Comparison of ENCODE assay signal across 23 mouse cellular contexts in the genomic region with DNA sequence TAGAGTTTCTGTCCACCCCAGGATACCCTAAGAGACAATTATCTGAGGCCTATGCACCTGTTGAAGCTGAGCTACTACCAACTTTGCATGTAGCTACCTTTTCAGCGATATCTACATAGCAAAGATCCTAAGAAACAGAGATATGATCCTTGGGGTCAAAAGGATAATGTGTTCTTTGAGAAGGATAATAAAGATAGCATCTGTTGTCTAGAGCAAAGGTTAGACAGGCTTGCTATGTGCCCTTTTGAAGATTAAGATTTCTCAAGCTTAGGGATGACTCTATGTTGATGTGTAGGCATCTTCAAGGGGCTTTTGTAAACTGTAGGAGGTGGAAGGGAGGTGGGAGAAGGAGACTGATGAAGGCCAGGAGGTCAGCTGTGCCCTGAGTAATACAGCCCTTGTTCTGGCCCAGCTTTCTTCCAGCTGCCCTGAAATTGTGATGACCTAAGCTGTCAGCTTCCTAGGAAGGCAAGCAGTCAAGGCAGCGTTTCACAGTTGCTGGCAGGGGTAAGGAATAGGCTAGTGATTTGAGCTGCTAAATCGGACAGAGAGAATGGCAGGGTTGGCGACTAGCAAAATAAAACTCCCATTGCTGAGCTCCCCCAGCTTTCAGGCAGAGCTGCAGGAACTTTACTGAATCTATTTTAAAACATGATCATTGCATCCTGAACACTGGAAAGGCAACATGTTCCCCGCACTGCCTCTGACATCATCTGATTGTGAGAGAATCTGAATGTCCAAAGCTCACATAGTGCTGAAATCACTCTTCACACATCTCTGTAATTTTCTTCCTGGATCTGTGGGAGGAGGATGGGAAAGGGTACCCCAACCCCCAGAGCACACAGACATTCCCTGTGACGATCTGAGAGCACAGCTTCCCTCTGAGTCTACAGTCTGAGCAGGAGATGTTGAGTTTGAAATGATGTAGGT. TPM values are rescaled to one million over a fixed set of nuclear protein-coding genes. Genes with fewer than 3 reads are reported as not detected.
DNase-seq lines count a peak whose midpoint lies in the region; ATAC-seq and TF ChIP-seq lines count a peak whose summit lies in the region.
"Had no signal": no experiment of that assay in that cellular context is flagged by ENCODE, and none has a peak within 500 bp of the region (broad histone marks: within the 10 kb centered on the region; RNA-seq: fewer than 3 reads in every experiment).

No protein-coding gene starts in this region.

- H3K4me2 ChIP-seq in intestine, postnatal 0 days (replicated peaks; ENCODE audit: low read depth): no peak overlapping the region
- H3K4me2 ChIP-seq: embryonic facial prominence, embryonic 15.5 days; liver, embryonic 13.5 days; midbrain, embryonic 13.5 days; stomach, embryonic 15.5 days had no signal

- DNase-seq in gastrocnemius, adult 2 months: peak; percentile 55
- no peak for DNase-seq in gastrocnemius, postnatal 36 days
- peak; percentile 28 to 51 for DNase-seq in left cerebral cortex, adult 18-20 months (ENCODE audit: low spot score in 2 of 2)
- no peak for DNase-seq in left cerebral cortex, postnatal 10 days (ENCODE audit: extremely low spot score in 1 of 2, low spot score in 2 of 2)
- peak; percentile 77 for DNase-seq in brain, adult 2 months (ENCODE audit: low read depth, low spot score)
- no peak for DNase-seq in thymus, postnatal 36 days
- DNase-seq: adrenal gland, postnatal 25 days; cerebellum, adult 9-10 months; kidney, adult 11 months; kidney, postnatal 4 days; liver, embryonic 13.5 days; lung, adult 2 months; lung, postnatal 14 days; thymus, adult 18-20 months had no signal

- H3K9me3 ChIP-seq in intestine, postnatal 0 days (ENCODE audit: control insufficient read depth): no peaks in the 10 kb centered on the region
- H3K9me3 ChIP-seq: embryonic facial prominence, embryonic 15.5 days; heart, embryonic 10.5 days; hindbrain, embryonic 10.5 days; liver, embryonic 13.5 days; midbrain, embryonic 13.5 days; stomach, embryonic 15.5 days had no signal

- H3K4me3 ChIP-seq in gastrocnemius, adult 2 months: peak overlapping the region; percentile 3; the same call in 1 of the 2 replicates
- H3K4me3 ChIP-seq in intestine, postnatal 0 days (ENCODE audit: low read depth, low read length): no peak overlapping the region
- H3K4me3 ChIP-seq: embryonic facial prominence, embryonic 15.5 days; heart, embryonic 10.5 days; hindbrain, embryonic 10.5 days; liver, embryonic 13.5 days; midbrain, embryonic 13.5 days; stomach, embryonic 15.5 days had no signal

- intact Hi-C loops in gastrocnemius, adult 2 months (cut with DNase I): no loop called here
- intact Hi-C loops in gastrocnemius, postnatal 36 days (cut with DNase I): no loop called here
- intact Hi-C loops in left cerebral cortex, postnatal 10 days (cut with DNase I): no loop called here

- no peaks in the 10 kb centered on the region for H3K27me3 ChIP-seq in intestine, postnatal 0 days (replicated peaks; ENCODE audit: control insufficient read depth, insufficient read depth, low read length)
- H3K27me3 ChIP-seq: embryonic facial prominence, embryonic 15.5 days; liver, embryonic 13.5 days; midbrain, embryonic 13.5 days; stomach, embryonic 15.5 days had no signal

- H3K9ac ChIP-seq in intestine, postnatal 0 days (ENCODE audit: low read depth, low read length): no peak overlapping the region
- H3K9ac ChIP-seq: embryonic facial prominence, embryonic 15.5 days; liver, embryonic 13.5 days; midbrain, embryonic 13.5 days; stomach, embryonic 15.5 days had no signal

- no peaks in the 10 kb centered on the region for H3K4me1 ChIP-seq in intestine, postnatal 0 days (replicated peaks; ENCODE audit: control insufficient read depth, insufficient read depth, low read length)
- H3K4me1 ChIP-seq: embryonic facial prominence, embryonic 15.5 days; heart, embryonic 10.5 days; liver, embryonic 13.5 days; midbrain, embryonic 13.5 days; stomach, embryonic 15.5 days had no signal

- peak overlapping the region; percentile 50 for H3K27ac ChIP-seq in gastrocnemius, adult 2 months
- peak overlapping the region; percentile 50; the same call in 1 of the 2 replicates for H3K27ac ChIP-seq in intestine, postnatal 0 days (ENCODE audit: low read depth, low read length)
- H3K27ac ChIP-seq: embryonic facial prominence, embryonic 15.5 days; heart, embryonic 10.5 days; hindbrain, embryonic 10.5 days; liver, embryonic 13.5 days; midbrain, embryonic 13.5 days; stomach, embryonic 15.5 days had no signal

- no peak for TF ChIP-seq CTCF in gastrocnemius, adult 2 months (IDR thresholded peaks at IDR 0.05)
- no peak for TF ChIP-seq CTCF in intestine, postnatal 0 days (IDR thresholded peaks at IDR 0.05; ENCODE audit: low read depth)

- no peaks in the 10 kb centered on the region for H3K36me3 ChIP-seq in intestine, postnatal 0 days (ENCODE audit: control insufficient read depth, insufficient read depth)
- H3K36me3 ChIP-seq: embryonic facial prominence, embryonic 15.5 days; heart, embryonic 10.5 days; hindbrain, embryonic 10.5 days; liver, embryonic 13.5 days; midbrain, embryonic 13.5 days; stomach, embryonic 15.5 days had no signal

- WGBS in intestine, postnatal 0 days: 45% methylated on average over 6 of the region's 6 CpGs

- ATAC-seq in intestine, postnatal 0 days: peak; percentile 79; the same call in 1 of the 2 replicates
- ATAC-seq: CD4-positive, CD25-positive, alpha-beta regulatory T cell, adult 4 months; forebrain, embryonic 14.5 days; hindbrain, embryonic 16.5 days; midbrain, embryonic 13.5 days had no signal

RNA-seq across cellular contexts. Expression of a gene that starts 7.2 kb away (rescaled TPM):
- total RNA-seq in gastrocnemius, adult 2 months (2021): under 1 TPM; 0.28 to 0.47 TPM
- under 1 TPM in 1 of 2 experiments, not detected in 1; 0.52 TPM for total RNA-seq in gastrocnemius, postnatal 36 days (2021)
- 10 to 100 TPM; 27.4 to 35.5 TPM for total RNA-seq in left cerebral cortex, adult 18-20 months (2021)
- total RNA-seq in left cerebral cortex, postnatal 10 days (2021): 10 to 100 TPM; 39.1 to 41.7 TPM
- 0.78 and 1.1 TPM in 2 replicates for polyA plus RNA-seq in intestine, postnatal 0 days (2015; fragmentation: Nextera tagmentation; extraction: Ambion mirVana)
- total RNA-seq: adrenal gland, postnatal 25 days had no signal
- polyA plus RNA-seq: CD4-positive, CD25-positive, alpha-beta regulatory T cell, adult 4 months; liver, embryonic 13.5 days had no signal

RNA-seq across cellular contexts. Expression of a gene that starts 20.1 kb away (rescaled TPM):
- 10 to 100 TPM; 13.0 to 24.0 TPM for total RNA-seq in gastrocnemius, adult 2 months (2021)
- 10 to 100 TPM; 12.6 to 17.4 TPM for total RNA-seq in gastrocnemius, postnatal 36 days (2021)
- 10 to 100 TPM; 11.4 to 20.3 TPM for total RNA-seq in left cerebral cortex, adult 18-20 months (2021)
- total RNA-seq in left cerebral cortex, postnatal 10 days (2021): 1 to 10 TPM; 9.3 TPM
- polyA plus RNA-seq in intestine, postnatal 0 days (2015; fragmentation: Nextera tagmentation; extraction: Ambion mirVana): 18.1 and 18.3 TPM in 2 replicates

RNA-seq across cellular contexts. Expression of a gene that starts 55.4 kb away (rescaled TPM):
- 10 to 100 TPM; 12.6 to 16.5 TPM for total RNA-seq in gastrocnemius, adult 2 months (2021)
- 10 to 100 TPM; 16.7 to 20.5 TPM for total RNA-seq in gastrocnemius, postnatal 36 days (2021)
- 1 to 10 TPM; 4.6 to 5.3 TPM for total RNA-seq in left cerebral cortex, adult 18-20 months (2021)
- 10 to 100 TPM; 20.1 to 21.8 TPM for total RNA-seq in left cerebral cortex, postnatal 10 days (2021)
- 4.8 and 5.0 TPM in 2 replicates for polyA plus RNA-seq in intestine, postnatal 0 days (2015; fragmentation: Nextera tagmentation; extraction: Ambion mirVana)

Comparison
In these comparisons a context has a peak if more than half of its experiments do, and no peak if none do; other contexts are left out.
1. DNase-seq: peak in gastrocnemius, adult 2 months (single experiment), left cerebral cortex, adult 18-20 months (2 of 2) and brain, adult 2 months (single experiment); none in gastrocnemius, postnatal 36 days (0 of 2), left cerebral cortex, postnatal 10 days (0 of 2) and thymus, postnatal 36 days (0 of 2).
2. RNA of a gene that starts 7.2 kb away (total RNA-seq): 39.1 to 41.7 TPM in left cerebral cortex, postnatal 10 days and 27.4 to 35.5 TPM in left cerebral cortex, adult 18-20 months; 0.52 TPM in gastrocnemius, postnatal 36 days and 0.28 to 0.47 TPM in gastrocnemius, adult 2 months; every median in the first group is over 10 times any median in the second.